Mouse (Mus musculus): ENCODE measurements at regions not wholly inside any gene's neighbourhood (a gene's known extent, or its start where the extent isn't known, plus 50 kb on each side); places are given as distances from the start of the nearest gene placed in this dataset.

- CTCF ChIA-PET, result no interaction called here
These were observed 122.1 kb upstream of the Otogl start for GRCm38 (mm10) chr10:108034068-108034467.

DNA sequence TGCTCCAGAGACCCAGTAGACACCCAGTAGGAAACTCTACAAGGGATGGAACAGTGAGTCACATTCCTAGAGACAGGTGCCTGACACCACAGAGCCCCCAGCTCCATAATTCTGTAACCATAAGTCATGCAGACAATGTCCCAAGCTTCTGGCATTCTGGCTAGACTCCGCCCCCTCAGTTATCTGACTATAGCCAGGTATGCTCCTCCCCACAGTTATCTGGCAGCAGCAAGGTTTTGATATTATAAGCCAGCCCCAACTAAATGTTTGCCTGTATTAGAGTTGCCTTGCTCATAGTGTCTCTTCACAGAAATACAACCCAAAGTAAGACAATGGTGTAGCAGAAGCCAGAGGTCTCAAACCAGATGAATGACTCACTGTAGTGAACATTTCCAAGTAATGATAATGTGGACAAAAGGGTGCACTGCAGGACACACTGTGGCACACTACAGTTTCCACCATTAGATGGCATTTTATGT, 121.4 kb upstream of the Otogl start:
- CTCF ChIA-PET, result no interaction called here

GRCm38 (mm10) chr10:108027506-108027905, 115.6 kb upstream of the Otogl start:
- CTCF ChIA-PET, result no interaction called here

- CTCF ChIA-PET, result no interaction called here
These were observed 112.3 kb upstream of the Otogl start for GRCm38 (mm10) chr10:108024227-108024626.

- CTCF ChIA-PET, result no interaction called here
These were observed 104.6 kb upstream of the Otogl start for GRCm38 (mm10) chr10:108016552-108016951.

GRCm38 (mm10) chr10:107994836-107995585, 83.1 kb upstream of the Otogl start:
- CTCF ChIA-PET, result no interaction called here

- CTCF ChIA-PET, result no interaction called here
These were observed 80.7 kb upstream of the Otogl start for GRCm38 (mm10) chr10:107992621-107993020.

DNA sequence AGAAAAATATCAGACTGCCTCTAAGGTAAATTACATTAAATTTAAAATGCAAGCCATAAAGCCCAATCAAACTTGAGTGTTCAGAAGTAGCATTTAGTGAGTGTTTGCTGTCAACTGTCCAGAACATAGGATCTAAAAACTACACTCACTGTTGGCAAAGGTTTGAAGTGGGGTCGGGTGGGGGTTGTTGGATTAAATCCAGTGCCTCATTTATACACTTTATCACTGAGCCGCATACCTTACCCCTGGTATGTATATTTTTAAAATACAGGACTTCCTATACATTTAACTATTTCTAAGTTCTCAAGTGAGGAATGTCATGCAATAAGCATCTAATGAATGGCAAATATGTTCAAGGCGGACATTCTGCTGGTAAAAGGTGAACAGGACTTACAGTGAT, 78.6 kb upstream of the Otogl start:
- CTCF ChIA-PET, result no interaction called here

DNA sequence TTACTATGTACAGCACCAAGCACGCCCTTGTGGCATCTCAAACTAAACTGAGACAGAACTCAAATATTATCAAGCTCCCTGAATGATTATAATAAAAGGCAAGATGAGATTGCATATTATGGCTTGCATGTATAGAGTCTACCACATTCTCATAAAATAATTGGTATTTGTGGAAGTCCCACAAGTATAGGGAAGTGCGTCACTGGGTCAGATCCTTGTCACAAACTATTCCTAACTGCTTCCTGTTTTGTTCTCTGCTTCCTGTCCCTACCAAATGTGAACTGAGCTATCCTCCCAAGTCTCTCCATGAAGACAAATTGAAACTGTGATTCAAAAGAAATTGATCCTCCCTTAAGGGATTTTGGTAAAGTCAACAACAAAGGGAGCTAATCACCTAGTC, 78.0 kb upstream of the Otogl start:
- CTCF ChIA-PET, result no interaction called here

- CTCF ChIA-PET, result no interaction called here
These were observed 70.7 kb upstream of the Otogl start for GRCm38 (mm10) chr10:107982632-107983031.

DNA sequence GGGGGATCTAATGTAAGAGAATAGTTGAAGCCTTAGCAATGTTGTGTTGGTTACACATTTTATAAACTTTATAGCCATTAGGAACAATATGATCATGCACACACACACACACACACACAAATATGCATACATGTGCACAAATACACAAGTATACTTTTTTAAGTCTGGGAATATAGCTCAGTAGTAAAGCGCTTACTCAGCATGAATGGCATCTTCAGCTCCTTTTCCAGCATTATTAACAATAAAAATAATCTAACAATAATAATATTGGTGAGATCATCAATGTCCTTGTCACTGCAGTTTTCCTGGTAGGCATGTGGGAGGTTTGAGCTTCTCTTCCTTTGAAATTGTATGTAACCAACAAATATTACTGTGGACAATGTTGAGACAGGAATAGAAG, 70.1 kb upstream of the Otogl start:
- CTCF ChIA-PET, result no interaction called here

- CTCF ChIA-PET, result no interaction called here
These were observed 64.5 kb upstream of the Otogl start for GRCm38 (mm10) chr10:107976392-107976965.

DNA sequence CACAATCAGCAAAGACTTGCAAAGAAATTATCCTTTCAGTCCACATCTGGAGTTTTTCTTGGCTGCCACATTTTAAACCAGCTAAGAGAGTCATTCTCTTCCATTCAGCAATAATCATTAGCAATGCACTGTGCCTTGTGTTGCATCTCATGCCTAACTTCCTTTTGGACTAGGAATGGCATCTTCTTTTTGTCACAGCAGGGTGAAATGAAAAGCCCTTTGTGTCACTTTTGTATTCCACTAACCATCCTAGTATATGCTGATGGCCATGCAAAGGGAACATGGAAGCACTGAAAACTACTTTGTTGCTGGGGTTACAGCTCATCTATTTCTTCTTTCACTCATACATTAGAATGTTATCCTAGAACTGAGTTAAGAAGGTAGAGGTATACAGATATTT, 59.8 kb upstream of the Otogl start:
- CTCF ChIA-PET, result no interaction called here

- CTCF ChIA-PET, result no interaction called here
These were observed 55.1 kb upstream of the Otogl start for GRCm38 (mm10) chr10:107966996-107967395.

GRCm38 (mm10) chr10:107964022-107964421, 52.1 kb upstream of the Otogl start:
- CTCF ChIA-PET, result no interaction called here

DNA sequence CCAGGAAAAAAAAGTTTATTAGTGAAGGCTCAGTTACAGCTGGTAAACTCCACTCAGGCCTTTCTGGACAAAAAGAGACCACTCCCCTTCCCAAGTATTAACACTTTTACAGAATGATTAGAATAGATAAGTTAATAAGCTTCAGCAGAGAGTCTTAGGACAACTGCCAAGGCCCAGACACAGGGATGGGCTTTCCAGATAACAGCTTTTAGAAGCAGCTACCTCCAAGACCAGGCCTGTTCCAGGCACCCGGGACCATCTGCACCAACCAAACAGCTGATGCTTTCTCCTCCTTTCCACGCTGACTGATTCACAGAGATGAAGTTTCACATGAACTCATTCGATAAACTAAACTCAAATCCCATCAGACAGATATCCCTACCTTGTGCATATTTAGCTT, 50.2 kb upstream of the Otogl start:
- CTCF ChIA-PET, result no interaction called here

All from spleen, embryonic (tissue).